Mouse (Mus musculus) naive thymus-derived CD4-positive, alpha-beta T cell, adult 2 months (primary cell): ENCODE results near the gene Psmd9.

ENCODE experiments used
- DNase-seq: peaks from one replicate; pipeline ENCODE4 v3.0.0-alpha.2; 2011; ENCODE audit warnings: low read depth

Psmd9 gene

GRCm38 (mm10) chr5:123169284-123169683 is at the start of gene Psmd9:
Psmd9 (plus strand) TSS chr5:123169413.
- peak; percentile 15 for DNase-seq

GRCm38 (mm10) chr5:123120624-123121215 is 48.5 kb upstream of the Psmd9 start:
- no peak for DNase-seq

GRCm38 (mm10) chr5:123122181-123122580 is 47.0 kb upstream of the Psmd9 start:
- DNase-seq = peak; percentile 71

GRCm38 (mm10) chr5:123125105-123125504 is 44.1 kb upstream of the Psmd9 start:
- DNase-seq = no peak

DNA sequence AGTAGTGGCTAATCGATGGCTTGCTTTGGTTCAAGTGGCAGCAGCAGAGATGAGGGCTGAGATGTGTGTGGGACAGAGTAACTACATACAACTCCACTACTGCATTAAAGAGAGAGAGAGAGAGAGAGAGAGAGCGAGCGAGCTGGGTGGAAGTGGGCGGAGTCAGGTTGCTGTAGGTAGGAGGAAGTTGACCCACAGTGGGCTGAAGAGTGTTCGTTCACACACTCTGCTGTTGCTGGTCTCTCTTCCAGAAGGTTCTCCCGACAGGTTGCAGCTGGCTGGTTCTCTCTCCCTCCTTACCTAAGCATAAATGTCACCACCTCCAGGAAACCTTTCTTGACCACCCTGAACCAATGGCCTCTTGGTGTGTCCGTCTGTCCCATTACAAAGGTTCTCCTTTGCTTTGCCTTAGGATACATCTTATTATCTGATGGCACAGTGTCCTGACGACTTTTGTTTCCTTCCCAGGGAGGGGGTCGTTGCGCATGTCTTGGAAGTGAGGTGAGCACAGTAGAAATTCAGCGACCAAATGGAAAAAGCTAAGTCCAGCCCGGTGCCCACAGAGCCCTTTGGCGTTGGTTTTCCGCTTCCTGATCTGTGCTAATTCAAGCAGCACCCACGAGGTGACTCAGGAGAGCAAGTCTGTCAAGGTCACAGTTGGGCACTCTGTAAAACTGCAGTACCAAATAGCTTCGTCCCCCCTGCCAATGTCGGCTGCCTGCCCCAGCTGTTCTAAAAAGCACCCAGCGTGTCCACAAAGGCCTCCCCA is 43.4 kb upstream of the Psmd9 start:
- peak; percentile 76 for DNase-seq

GRCm38 (mm10) chr5:123127031-123127430 is 42.2 kb upstream of the Psmd9 start:
- DNase-seq = no peak

DNA sequence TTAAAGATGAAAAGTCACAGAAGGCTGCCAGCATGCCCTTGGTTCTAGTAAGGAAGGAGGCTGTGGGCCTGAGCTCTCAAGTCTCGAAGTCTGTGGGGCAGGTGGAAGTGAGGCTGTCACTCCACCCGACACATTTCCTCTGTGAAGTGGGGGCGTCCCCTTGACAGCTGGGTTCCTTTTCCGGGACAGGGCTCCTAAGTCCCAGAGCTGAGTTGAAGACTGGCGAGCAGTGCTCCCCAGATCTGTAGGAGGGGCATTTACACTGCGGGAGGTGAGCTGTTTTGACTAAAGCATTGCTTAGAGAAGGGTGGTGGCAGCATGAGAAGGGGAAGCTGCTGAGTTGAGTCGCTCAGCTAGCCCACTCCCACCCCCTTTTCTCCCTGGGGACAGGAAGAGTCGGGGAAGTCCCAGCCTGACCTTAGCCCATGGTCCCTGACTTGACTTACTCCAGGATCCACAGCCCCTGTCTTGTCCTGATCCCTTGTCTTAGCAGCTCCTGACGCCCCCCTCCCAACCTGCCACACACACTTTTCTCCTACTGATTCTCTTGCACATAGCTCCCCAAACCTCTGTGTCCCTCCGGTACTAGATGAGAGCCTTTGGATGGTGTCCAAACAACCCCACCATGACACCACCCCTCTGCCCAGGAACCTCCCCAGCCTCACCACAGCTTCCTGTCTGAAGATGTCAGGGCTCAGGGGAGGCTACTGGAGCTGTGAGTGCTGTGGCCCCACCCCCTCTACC is 40.6 kb upstream of the Psmd9 start:
- peak; percentile 92 for DNase-seq

DNA sequence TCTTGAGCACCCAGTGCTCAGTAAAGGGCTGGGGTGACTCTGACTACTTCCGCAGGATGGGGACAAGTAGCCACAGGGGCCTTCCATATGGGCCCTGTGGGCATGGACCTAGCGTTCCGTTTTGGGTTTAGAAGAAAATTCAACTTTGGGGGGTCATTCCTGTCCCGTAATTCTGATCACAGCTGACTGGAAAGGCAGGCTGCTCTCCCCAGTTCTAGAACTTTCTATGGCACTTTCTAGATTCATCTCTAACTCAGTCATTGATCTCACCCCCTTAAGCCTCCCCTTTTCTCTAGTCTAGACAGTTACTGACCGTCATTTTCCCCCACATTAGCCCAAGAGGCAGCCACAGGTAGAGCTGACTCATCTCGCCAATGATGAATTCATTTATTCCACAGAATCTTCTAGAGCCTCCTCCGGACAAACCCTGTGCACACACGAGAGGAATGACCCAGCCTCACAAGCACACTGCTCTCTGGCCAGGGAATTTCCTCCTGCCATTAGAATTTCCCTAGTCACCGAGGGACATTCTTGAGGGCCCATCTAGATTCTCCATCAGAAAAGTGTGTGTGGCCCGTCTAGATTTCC is 39.9 kb upstream of the Psmd9 start:
- no peak for DNase-seq

GRCm38 (mm10) chr5:123130030-123130813 is 39.0 kb upstream of the Psmd9 start:
- no peak for DNase-seq

DNA sequence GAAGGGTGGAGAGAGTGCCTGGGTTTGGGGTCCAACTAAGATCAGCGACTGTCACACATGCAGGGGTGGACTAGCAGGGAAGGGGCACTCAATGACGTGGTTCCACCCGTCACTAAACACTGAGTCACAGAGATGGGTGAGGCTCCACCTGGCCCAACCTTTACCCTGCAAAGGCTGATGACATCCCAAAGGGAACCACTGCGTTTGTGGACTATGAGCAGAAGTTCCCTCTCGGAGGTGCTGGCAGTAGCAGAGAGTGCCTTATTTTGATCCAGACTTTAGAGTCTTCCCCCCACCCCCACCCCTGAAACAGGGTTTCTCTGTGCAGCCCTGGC is 38.4 kb upstream of the Psmd9 start:
- DNase-seq = no peak

DNA sequence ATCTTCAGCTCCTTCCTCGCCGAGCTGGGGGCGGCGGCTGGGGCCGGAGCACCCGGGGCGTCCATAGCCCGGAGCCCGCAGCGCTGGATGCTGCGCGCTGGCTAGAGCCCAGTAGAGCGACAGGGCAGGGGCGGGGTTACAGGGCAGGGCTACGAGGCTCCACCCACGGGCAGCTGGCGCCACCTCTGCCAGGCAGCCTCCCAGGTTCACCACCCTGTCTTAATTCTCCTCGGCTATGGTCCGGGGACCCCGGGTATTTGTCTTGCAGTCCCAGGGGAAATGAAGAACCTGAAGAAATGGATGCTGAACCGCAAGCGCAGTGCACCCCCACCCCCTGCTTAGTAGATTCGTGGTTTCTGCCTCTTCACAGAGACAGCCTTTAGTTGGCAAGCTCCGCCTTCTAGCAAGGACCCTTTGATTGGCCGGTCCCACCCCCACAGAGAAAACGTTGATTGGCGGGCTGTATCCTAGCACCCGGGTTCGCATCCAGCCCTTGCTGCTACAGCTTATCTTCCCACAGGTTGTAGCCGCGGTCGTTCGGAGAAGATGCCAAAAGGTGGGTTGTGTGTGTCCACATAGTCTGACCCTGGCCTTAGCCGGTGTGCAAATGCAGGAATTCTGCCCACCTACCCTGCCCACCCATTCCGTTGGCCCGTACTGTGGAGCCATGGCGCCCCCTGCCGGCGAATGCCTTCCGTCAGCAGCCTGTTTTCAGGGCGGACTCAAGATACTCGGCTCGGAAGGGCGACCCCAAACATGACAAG is 36.7 kb upstream of the Psmd9 start, which contains the start of gene Rhof:
Rhof (minus strand) TSS at position 385 of the 764 bp plus-strand sequence.
- peak; percentile 96 for DNase-seq

DNA sequence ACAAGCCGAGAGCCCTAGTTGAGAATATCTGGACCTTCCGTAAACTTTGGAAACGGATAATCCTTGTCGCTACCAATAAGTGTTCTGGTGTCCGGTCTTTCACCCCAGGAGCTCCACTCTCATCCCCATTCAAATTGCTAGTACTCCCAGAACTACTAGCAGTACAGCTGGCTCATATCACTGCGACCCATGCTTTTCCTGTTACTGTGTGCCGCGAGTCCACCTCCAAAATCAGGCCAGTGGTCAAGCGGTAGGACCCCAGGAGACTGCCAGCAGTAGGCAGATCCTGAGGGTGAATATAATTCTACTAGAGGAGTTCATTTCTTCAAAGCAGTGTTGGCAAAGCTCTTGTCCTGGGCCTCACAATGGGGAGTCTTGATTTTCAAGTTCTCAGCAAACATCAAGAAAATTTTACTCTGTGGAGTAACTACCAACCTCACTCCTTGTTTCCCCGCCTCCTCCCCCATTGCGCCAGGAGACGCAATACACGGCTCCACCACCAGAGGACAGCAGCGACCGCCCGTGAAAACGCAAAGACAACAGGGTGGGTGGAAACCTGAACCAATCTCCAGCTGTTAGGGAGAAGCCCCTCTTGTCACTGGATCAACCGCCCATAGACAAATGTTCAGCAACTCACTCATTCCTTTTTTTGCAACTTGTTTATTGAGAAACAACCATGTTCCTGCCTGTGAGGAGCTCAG is 36.0 kb upstream of the Psmd9 start:
- peak; percentile 96 for DNase-seq

GRCm38 (mm10) chr5:123133784-123134143 is 35.4 kb upstream of the Psmd9 start:
- DNase-seq = no peak

GRCm38 (mm10) chr5:123134186-123134874 is 34.9 kb upstream of the Psmd9 start:
- no peak for DNase-seq

GRCm38 (mm10) chr5:123134875-123135382 is 34.3 kb upstream of the Psmd9 start:
- no peak for DNase-seq

DNA sequence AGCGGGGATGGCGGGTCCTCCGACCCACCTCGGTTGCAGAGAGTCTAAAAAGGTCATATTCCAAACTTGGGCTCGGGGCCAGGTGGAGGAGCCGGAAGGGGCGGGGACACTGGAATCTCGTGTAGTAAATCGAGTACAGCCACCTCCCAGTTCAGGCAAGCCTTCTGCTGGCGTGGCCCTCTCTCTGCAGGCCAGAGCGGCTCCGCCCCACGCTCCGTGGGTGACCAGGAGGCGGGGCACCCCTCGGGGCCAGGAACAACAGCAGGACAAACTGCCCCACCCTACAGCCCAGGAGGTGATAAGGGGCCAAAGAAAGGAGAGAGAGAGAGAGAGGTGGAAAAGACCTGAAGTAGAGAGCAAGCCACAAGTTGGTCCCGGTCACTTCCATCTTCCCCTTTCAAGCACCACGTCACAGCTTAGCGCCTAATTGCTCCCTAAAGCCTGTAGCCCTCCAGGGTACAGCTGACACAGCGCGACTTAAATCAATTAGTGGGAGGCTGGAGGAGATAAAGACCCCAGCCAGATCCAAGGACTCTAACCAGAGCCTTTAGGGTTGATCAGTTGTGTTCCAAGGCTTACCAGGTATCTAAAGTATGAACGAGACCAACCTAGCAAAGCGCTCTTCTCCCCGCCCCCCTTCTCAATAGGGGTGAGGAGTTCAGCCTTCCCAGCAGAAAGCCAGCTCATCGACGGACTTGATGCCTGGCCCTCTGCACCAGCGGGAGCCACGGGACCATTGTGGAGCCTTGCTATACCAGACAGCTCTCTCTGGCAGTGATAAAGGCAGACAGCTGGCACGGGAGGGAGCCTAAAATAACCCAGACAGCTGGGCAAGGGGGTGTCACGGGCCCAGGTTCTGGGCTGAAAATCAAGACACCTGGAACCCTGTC is 33.5 kb upstream of the Psmd9 start:
- no peak for DNase-seq

DNA sequence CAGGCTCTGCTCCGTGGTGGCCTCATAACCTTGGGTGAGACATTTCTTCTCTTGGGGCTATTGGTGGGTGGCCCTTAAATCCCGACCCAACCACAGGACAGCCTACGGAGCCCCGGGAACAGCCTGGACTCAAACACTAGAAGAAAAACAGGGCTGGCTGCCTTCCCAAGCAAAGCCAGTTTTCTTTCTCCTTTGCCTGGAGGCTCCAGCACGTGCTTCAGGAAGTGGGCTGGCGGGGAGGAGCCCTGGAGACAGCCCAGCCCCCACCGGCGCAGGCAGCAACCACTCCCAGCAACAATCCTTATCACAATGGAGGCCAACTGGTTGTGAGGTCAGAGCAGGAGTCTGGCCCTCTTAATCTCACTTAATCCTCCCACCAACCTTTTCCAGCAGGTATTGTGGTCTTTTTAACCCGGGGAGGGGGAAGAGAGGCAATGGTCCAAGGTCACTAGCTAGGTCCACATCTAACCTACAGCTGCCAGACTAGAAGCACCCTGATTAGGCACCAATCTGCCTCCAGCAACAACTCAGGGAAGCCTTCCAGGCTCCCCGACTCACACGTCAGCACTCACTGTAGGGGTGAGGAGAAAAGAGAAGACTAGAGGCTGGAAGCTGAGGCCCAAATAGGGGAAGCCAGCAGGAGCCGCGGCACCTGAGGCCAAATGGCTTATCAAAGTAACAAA is 32.7 kb upstream of the Psmd9 start:
- DNase-seq = peak; percentile 53
